Mouse (Mus musculus): Measurements from ENCODE around the gene Gm8765.
"Not testable (repeated sequence)": the region's sequence is repeated elsewhere in the genome, so short reads cannot be mapped to it uniquely, and the experiment has no call there.

The Gm8765 gene

GRCm38 (mm10) chr13:50698012-50698411, at the start of gene Gm8765:
TSS of gene Gm8765 (plus strand) at chr13:50698312.
- not testable (repeated sequence) for DNase-seq (ENCODE audit: low spot score)

DNA sequence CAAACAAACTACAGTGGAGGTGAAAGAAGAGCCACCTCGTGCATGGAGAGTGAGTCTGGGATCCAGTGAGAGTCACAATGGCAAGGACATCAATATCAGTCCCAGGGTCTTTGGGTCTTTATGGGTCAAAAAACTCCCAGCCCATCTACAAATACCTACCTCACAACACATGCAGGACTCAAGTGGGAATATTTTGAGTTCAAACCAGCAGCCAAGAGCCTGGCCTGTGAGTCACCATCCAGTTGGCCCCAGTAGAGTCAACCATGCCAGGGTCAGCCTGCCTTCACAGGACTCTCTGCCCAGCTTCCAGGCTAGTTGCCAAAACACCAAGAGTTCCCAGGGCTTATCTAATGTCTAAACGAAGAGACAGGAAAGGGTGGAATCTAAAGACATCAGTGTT, 49.3 kb upstream of the Gm8765 start:
- not testable (repeated sequence) for DNase-seq (ENCODE audit: low spot score)

DNA sequence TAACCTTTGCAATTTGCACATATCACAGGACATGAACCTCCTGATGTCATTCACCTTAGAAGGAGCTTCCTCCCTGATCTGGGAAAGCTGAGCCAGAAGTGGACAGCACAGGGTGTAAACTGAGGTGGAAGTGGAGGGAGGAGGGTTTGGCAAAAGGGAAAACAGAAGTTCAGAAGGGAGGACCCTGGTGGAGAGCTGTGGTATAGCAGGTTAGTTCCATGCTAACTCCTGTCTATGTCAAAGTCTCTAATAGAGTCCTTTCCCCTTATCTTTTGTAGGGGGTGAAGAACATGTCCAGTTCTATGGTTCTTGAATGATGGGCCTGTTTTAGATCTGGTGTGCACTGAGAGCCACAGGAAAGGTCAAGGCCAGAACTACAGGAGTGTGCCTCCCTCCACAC, 52.2 kb downstream of the Gm8765 start:
- DNase-seq (ENCODE audit: low spot score), result not testable (repeated sequence)

DNA sequence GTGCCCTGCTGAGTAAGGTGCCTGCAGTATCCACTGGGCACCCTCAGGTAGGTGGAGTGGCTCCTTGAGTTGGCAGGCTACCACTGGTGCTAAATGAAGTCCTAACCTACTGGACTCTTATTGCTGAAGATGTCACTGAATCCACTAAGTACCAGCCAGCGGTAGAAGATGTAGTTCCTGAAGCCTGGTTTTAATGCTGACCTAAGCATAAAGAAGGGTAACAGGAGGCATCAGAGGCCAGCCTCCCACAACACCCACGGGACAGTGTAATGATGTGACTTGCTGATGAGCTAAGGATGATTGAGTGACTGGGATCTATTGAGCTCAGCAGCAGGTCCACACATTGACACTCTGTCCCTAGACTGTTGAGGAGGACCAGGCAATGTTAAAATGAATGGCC, 53.6 kb downstream of the Gm8765 start:
- no peak for DNase-seq (ENCODE audit: low spot score)

GRCm38 (mm10) chr13:50752961-50753360, 54.8 kb downstream of the Gm8765 start:
- DNase-seq (ENCODE audit: low spot score), result not testable (repeated sequence)

Data from testis, postnatal 10 days (tissue).